Comparison of ENCODE assay signal across 16 mouse cellular contexts in the genomic region with DNA sequence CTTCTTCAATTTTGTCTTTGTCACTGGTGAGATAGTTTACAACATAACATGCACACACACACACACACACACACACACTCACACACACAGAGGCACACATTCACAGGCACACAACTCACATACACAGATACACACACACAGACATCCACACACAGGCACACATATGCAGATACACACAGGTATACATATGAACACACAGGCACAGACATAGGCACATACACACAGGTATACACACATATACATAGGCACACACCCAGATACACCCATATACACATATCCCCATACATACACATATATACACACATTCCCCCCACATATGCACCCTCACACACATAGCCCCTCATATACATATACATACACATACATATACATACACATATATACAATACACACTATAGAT. TPM values are rescaled to one million over a fixed set of nuclear protein-coding genes. Genes with fewer than 3 reads are reported as not detected.
DNase-seq lines count a peak whose midpoint lies in the region; ATAC-seq and TF ChIP-seq lines count a peak whose summit lies in the region.
"Had no signal": no experiment of that assay in that cellular context is flagged by ENCODE, and none has a peak within 500 bp of the region (broad histone marks: within the 10 kb centered on the region; RNA-seq: fewer than 3 reads in every experiment).

No protein-coding gene starts in this region.

- 0 out of 2 replicates have a peak overlapping the region, but pooled peaks have one; percentile 61 for H3K4me3 ChIP-seq in intestine, embryonic 14.5 days (ENCODE audit: low read depth, low read length)
- no peak overlapping the region for H3K4me3 ChIP-seq in intestine, postnatal 0 days (ENCODE audit: low read depth, low read length)
- no peak overlapping the region for H3K4me3 ChIP-seq in embryonic facial prominence, embryonic 13.5 days
- H3K4me3 ChIP-seq in hindbrain, embryonic 15.5 days, result no peak overlapping the region
- H3K4me3 ChIP-seq in midbrain, postnatal 0 days (ENCODE audit: low read depth, low read length), result no peak overlapping the region
- H3K4me3 ChIP-seq: erythroblast, embryonic 14.5 days had no signal

- H3K9ac ChIP-seq in intestine, embryonic 14.5 days (ENCODE audit: low read length), result no peak overlapping the region
- H3K9ac ChIP-seq in intestine, postnatal 0 days (ENCODE audit: low read depth, low read length), result no peak overlapping the region
- H3K9ac ChIP-seq in embryonic facial prominence, embryonic 13.5 days, result no peak overlapping the region
- no peak overlapping the region for H3K9ac ChIP-seq in hindbrain, embryonic 15.5 days
- 0 out of 2 replicates have a peak overlapping the region, but pooled peaks have one; percentile 8 for H3K9ac ChIP-seq in midbrain, postnatal 0 days (replicated peaks; ENCODE audit: low read length, poor library complexity, severe bottlenecking)

- no peak for DNase-seq in intestine, embryonic 14.5 days (ENCODE audit: low spot score)
- DNase-seq in midbrain, postnatal 0 days (ENCODE audit: low spot score), result no peak
- DNase-seq in cerebellum, adult 9-10 months, result no peak
- no peak for DNase-seq in urinary bladder, postnatal 10 days (ENCODE audit: low spot score)
- no peak for DNase-seq in spleen, adult 18-20 months
- DNase-seq: adrenal gland, postnatal 10 days; gastrocnemius, postnatal 36 days; heart, postnatal 36 days had no signal

- TF ChIP-seq CTCF in intestine, postnatal 0 days (IDR thresholded peaks at IDR 0.05; ENCODE audit: low read depth), result no peak
- no peak for TF ChIP-seq CTCF in midbrain, postnatal 0 days (IDR thresholded peaks at IDR 0.05)

- no peaks in the 10 kb centered on the region for H3K27me3 ChIP-seq in intestine, embryonic 14.5 days (replicated peaks; ENCODE audit: control insufficient read depth, insufficient read depth, low read length)
- no peaks in the 10 kb centered on the region for H3K27me3 ChIP-seq in intestine, postnatal 0 days (replicated peaks; ENCODE audit: control insufficient read depth, insufficient read depth, low read length)
- no peaks in the 10 kb centered on the region for H3K27me3 ChIP-seq in embryonic facial prominence, embryonic 13.5 days
- H3K27me3 ChIP-seq in hindbrain, embryonic 15.5 days, result no peaks in the 10 kb centered on the region
- H3K27me3 ChIP-seq in midbrain, postnatal 0 days (ENCODE audit: insufficient read depth, low read length), result no peaks in the 10 kb centered on the region

- ATAC-seq in intestine, embryonic 14.5 days (replicated peaks; ENCODE audit: low FRiP score, low TSS enrichment, low read depth), result no peak; the same call in 1 of the 2 replicates
- ATAC-seq in intestine, postnatal 0 days, result no peak
- no peak for ATAC-seq in embryonic facial prominence, embryonic 13.5 days (ENCODE audit: insufficient number of reproducible peaks, insufficient read depth, low FRiP score, low TSS enrichment, low read depth)
- peak; percentile 72 for ATAC-seq in hindbrain, embryonic 15.5 days (ENCODE audit: low FRiP score, low read depth)
- ATAC-seq in midbrain, postnatal 0 days (ENCODE audit: low FRiP score), result peak; percentile 65

- no peak overlapping the region for H3K27ac ChIP-seq in intestine, embryonic 14.5 days (ENCODE audit: low read depth)
- H3K27ac ChIP-seq in intestine, postnatal 0 days (ENCODE audit: low read depth, low read length), result no peak overlapping the region
- no peak overlapping the region for H3K27ac ChIP-seq in embryonic facial prominence, embryonic 13.5 days
- no peak overlapping the region for H3K27ac ChIP-seq in hindbrain, embryonic 15.5 days (replicated peaks)
- H3K27ac ChIP-seq in midbrain, postnatal 0 days (ENCODE audit: low read depth, low read length), result no peak overlapping the region
- H3K27ac ChIP-seq: macrophage had no signal

- H3K4me2 ChIP-seq in intestine, embryonic 14.5 days (ENCODE audit: low read length), result peak overlapping the region; percentile 51
- no peak overlapping the region for H3K4me2 ChIP-seq in intestine, postnatal 0 days (replicated peaks; ENCODE audit: low read depth)
- H3K4me2 ChIP-seq in embryonic facial prominence, embryonic 13.5 days, result peak overlapping the region; percentile 70
- H3K4me2 ChIP-seq in hindbrain, embryonic 15.5 days, result peak overlapping the region; percentile 81
- H3K4me2 ChIP-seq in midbrain, postnatal 0 days (ENCODE audit: low read depth, low read length, poor library complexity, severe bottlenecking), result peak overlapping the region; percentile 70; the same call in 1 of the 2 replicates

- no peaks in the 10 kb centered on the region for H3K9me3 ChIP-seq in intestine, embryonic 14.5 days (ENCODE audit: control insufficient read depth, low read length)
- H3K9me3 ChIP-seq in intestine, postnatal 0 days (ENCODE audit: control insufficient read depth), result no peaks in the 10 kb centered on the region
- no peaks in the 10 kb centered on the region for H3K9me3 ChIP-seq in embryonic facial prominence, embryonic 13.5 days
- H3K9me3 ChIP-seq in hindbrain, embryonic 15.5 days, result no peaks in the 10 kb centered on the region
- H3K9me3 ChIP-seq in midbrain, postnatal 0 days (ENCODE audit: low read length), result no peaks in the 10 kb centered on the region

- peaks cover 8% of the 10 kb centered on the region; the same call in 1 of the 2 replicates for H3K4me1 ChIP-seq in intestine, embryonic 14.5 days (replicated peaks; ENCODE audit: control insufficient read depth, insufficient read depth, low read length)
- H3K4me1 ChIP-seq in intestine, postnatal 0 days (replicated peaks; ENCODE audit: control insufficient read depth, insufficient read depth, low read length), result 0 out of 2 replicates have a peak, but pooled peaks cover 3% of the 10 kb centered on the region
- peaks cover 9% of the 10 kb centered on the region for H3K4me1 ChIP-seq in embryonic facial prominence, embryonic 13.5 days
- H3K4me1 ChIP-seq in hindbrain, embryonic 15.5 days (replicated peaks), result peaks cover 3% of the 10 kb centered on the region; the same call in 1 of the 2 replicates
- H3K4me1 ChIP-seq in midbrain, postnatal 0 days (ENCODE audit: insufficient read depth, low read length), result no peaks in the 10 kb centered on the region

- H3K36me3 ChIP-seq in intestine, embryonic 14.5 days (ENCODE audit: control insufficient read depth, insufficient read depth, low read length), result peaks cover 11% of the 10 kb centered on the region
- no peaks in the 10 kb centered on the region for H3K36me3 ChIP-seq in intestine, postnatal 0 days (ENCODE audit: control insufficient read depth, insufficient read depth)
- peaks cover 17% of the 10 kb centered on the region for H3K36me3 ChIP-seq in embryonic facial prominence, embryonic 13.5 days
- H3K36me3 ChIP-seq in hindbrain, embryonic 15.5 days, result no peaks in the 10 kb centered on the region
- H3K36me3 ChIP-seq in midbrain, postnatal 0 days (ENCODE audit: insufficient read depth, low read length), result no peaks in the 10 kb centered on the region

RNA-seq across cellular contexts. Expression of gene Gpx8, which starts 0.8 kb away (rescaled TPM):
- 127 and 142 TPM in 2 replicates for polyA plus RNA-seq in intestine, embryonic 14.5 days (2014; fragmentation: Nextera tagmentation; extraction: Ambion mirVana)
- 50.4 and 51.7 TPM in 2 replicates for polyA plus RNA-seq in intestine, postnatal 0 days (2015; fragmentation: Nextera tagmentation; extraction: Ambion mirVana)
- polyA plus RNA-seq in embryonic facial prominence, embryonic 13.5 days (2015; fragmentation: Nextera tagmentation; extraction: Ambion mirVana), result 181 and 205 TPM in 2 replicates
- 59.0 and 62.9 TPM in 2 replicates for polyA plus RNA-seq in hindbrain, embryonic 15.5 days (2015; fragmentation: Nextera tagmentation; extraction: Ambion mirVana)
- total RNA-seq in midbrain, postnatal 0 days (2014; rRNA removed), result 16.2 and 27.1 TPM in 2 replicates
- 37.5 and 41.7 TPM in 2 replicates for polyA plus RNA-seq in midbrain, postnatal 0 days (2015; fragmentation: Nextera tagmentation; extraction: Ambion mirVana)
- polyA plus RNA-seq: erythroblast, embryonic 14.5 days; macrophage had no signal

RNA-seq across cellular contexts. Expression of gene Cdc20b, which starts 12.1 kb away (rescaled TPM):
- not detected in 2 replicates for polyA plus RNA-seq in intestine, embryonic 14.5 days (2014; fragmentation: Nextera tagmentation; extraction: Ambion mirVana)
- not detected in 2 replicates for polyA plus RNA-seq in intestine, postnatal 0 days (2015; fragmentation: Nextera tagmentation; extraction: Ambion mirVana)
- 0.14 TPM in 1 of 2 replicates, not detected in the other for polyA plus RNA-seq in embryonic facial prominence, embryonic 13.5 days (2015; fragmentation: Nextera tagmentation; extraction: Ambion mirVana)
- polyA plus RNA-seq in hindbrain, embryonic 15.5 days (2015; fragmentation: Nextera tagmentation; extraction: Ambion mirVana), result 0.24 and 0.52 TPM in 2 replicates
- 1.7 and 2.0 TPM in 2 replicates for total RNA-seq in midbrain, postnatal 0 days (2014; rRNA removed)
- 0.15 and 0.18 TPM in 2 replicates for polyA plus RNA-seq in midbrain, postnatal 0 days (2015; fragmentation: Nextera tagmentation; extraction: Ambion mirVana)
- total RNA-seq: adrenal gland, postnatal 10 days; gastrocnemius, postnatal 36 days; heart, postnatal 36 days; left cerebral cortex, postnatal 36 days had no signal
- polyA plus RNA-seq: cerebellum, adult 2 months; erythroblast, embryonic 14.5 days; macrophage had no signal

RNA-seq across cellular contexts. Expression of gene Mcidas, which starts 53.4 kb away (rescaled TPM):
- 0.07 TPM in 1 of 2 replicates, not detected in the other for polyA plus RNA-seq in intestine, embryonic 14.5 days (2014; fragmentation: Nextera tagmentation; extraction: Ambion mirVana)
- not detected in 2 replicates for polyA plus RNA-seq in intestine, postnatal 0 days (2015; fragmentation: Nextera tagmentation; extraction: Ambion mirVana)
- 0.21 and 0.34 TPM in 2 replicates for polyA plus RNA-seq in embryonic facial prominence, embryonic 13.5 days (2015; fragmentation: Nextera tagmentation; extraction: Ambion mirVana)
- polyA plus RNA-seq in hindbrain, embryonic 15.5 days (2015; fragmentation: Nextera tagmentation; extraction: Ambion mirVana), result 0.45 and 1.3 TPM in 2 replicates
- total RNA-seq in midbrain, postnatal 0 days (2014; rRNA removed), result 0.77 and 1.4 TPM in 2 replicates
- polyA plus RNA-seq in midbrain, postnatal 0 days (2015; fragmentation: Nextera tagmentation; extraction: Ambion mirVana), result 0.38 and 0.81 TPM in 2 replicates
- total RNA-seq: adrenal gland, postnatal 10 days; gastrocnemius, postnatal 36 days; heart, postnatal 36 days had no signal
- polyA plus RNA-seq: erythroblast, embryonic 14.5 days; macrophage had no signal

RNA-seq across cellular contexts. Expression of gene Gzma, which starts 53.8 kb away (rescaled TPM):
- 0.62 and 0.77 TPM in 2 replicates for polyA plus RNA-seq in intestine, embryonic 14.5 days (2014; fragmentation: Nextera tagmentation; extraction: Ambion mirVana)
- polyA plus RNA-seq in intestine, postnatal 0 days (2015; fragmentation: Nextera tagmentation; extraction: Ambion mirVana), result 4.2 and 4.9 TPM in 2 replicates
- not detected in 2 replicates for polyA plus RNA-seq in embryonic facial prominence, embryonic 13.5 days (2015; fragmentation: Nextera tagmentation; extraction: Ambion mirVana)
- not detected in 2 replicates for polyA plus RNA-seq in hindbrain, embryonic 15.5 days (2015; fragmentation: Nextera tagmentation; extraction: Ambion mirVana)
- total RNA-seq in midbrain, postnatal 0 days (2014; rRNA removed), result not detected in 2 replicates
- not detected in 2 replicates for polyA plus RNA-seq in midbrain, postnatal 0 days (2015; fragmentation: Nextera tagmentation; extraction: Ambion mirVana)
- total RNA-seq: layer of hippocampus, adult 2 months; left cerebral cortex, postnatal 36 days had no signal
- polyA plus RNA-seq: erythroblast, embryonic 14.5 days; macrophage had no signal

RNA-seq across cellular contexts. Expression of gene Ccno, which starts 59.4 kb away (rescaled TPM):
- 0.19 and 0.24 TPM in 2 replicates for polyA plus RNA-seq in intestine, embryonic 14.5 days (2014; fragmentation: Nextera tagmentation; extraction: Ambion mirVana)
- 0.10 and 0.12 TPM in 2 replicates for polyA plus RNA-seq in intestine, postnatal 0 days (2015; fragmentation: Nextera tagmentation; extraction: Ambion mirVana)
- polyA plus RNA-seq in embryonic facial prominence, embryonic 13.5 days (2015; fragmentation: Nextera tagmentation; extraction: Ambion mirVana), result 0.63 and 1.1 TPM in 2 replicates
- polyA plus RNA-seq in hindbrain, embryonic 15.5 days (2015; fragmentation: Nextera tagmentation; extraction: Ambion mirVana), result 0.67 and 1.4 TPM in 2 replicates
- total RNA-seq in midbrain, postnatal 0 days (2014; rRNA removed), result 1.6 and 7.9 TPM in 2 replicates
- polyA plus RNA-seq in midbrain, postnatal 0 days (2015; fragmentation: Nextera tagmentation; extraction: Ambion mirVana), result 1.0 and 1.1 TPM in 2 replicates
- total RNA-seq: gastrocnemius, postnatal 36 days had no signal
- polyA plus RNA-seq: erythroblast, embryonic 14.5 days; macrophage had no signal

Comparison
In these comparisons a context has a peak if more than half of its experiments do, and no peak if none do; other contexts are left out.
1. ATAC-seq: peak in hindbrain, embryonic 15.5 days (single experiment) and midbrain, postnatal 0 days (single experiment); none in intestine, embryonic 14.5 days (single experiment), intestine, postnatal 0 days (single experiment) and embryonic facial prominence, embryonic 13.5 days (single experiment).